Mouse (Mus musculus) bone marrow macrophage, adult 2 months (primary cell): Measurements from ENCODE around the gene Cdhr2.

Source experiments
- CTCF ChIP-seq: IDR thresholded peaks from 2 replicates; pipeline ENCODE4 v1.5.1; 2012; ENCODE audit warnings: low read depth, mild to moderate bottlenecking, low read length, moderate library complexity
- POLR2A ChIP-seq: IDR thresholded peaks from 2 replicates; pipeline ENCODE4 v1.6.1; 2012; ENCODE audit warnings: mild to moderate bottlenecking, low read depth, low read length, borderline replicate concordance

DNA sequence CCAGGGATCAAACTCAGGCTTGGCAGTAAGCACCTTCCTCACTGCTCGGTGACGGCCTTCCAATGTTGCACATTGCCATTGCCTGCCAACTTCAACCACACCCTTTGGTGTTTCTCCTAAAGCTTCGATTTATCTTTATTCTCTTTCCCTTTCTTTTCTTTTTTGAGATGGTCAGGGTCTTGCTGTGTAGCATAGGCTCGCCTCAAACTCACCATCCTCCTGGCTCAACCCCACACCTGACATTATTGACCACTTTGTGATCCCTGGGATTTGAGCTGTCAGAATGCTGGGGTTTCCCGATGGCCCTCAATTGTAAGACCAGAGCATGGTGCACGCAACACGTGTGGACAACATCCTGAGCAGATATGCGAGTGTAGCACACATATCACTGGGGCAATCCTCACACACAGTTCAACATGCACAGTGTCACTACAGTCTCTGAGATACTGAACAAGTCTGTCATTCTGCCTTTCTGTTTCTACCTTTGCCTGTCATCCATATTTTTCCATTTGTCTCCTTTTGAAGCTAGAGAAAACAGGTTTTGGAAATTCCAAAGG lies 55.0 kb downstream of the Cdhr2 start:
- no peak for TF ChIP-seq CTCF
- no peak for TF ChIP-seq POLR2A
